Mouse (Mus musculus) cortical plate, adult 2 months (tissue): ENCODE measurements around the gene Slitrk1. TPM values are rescaled to one million over a fixed set of nuclear protein-coding genes. Genes with fewer than 3 reads are reported as not detected.

Source experiments
- H3K27ac ChIP-seq: fragments of 200-500 bp; 2 replicates; pipeline ENCODE4 v1.5.1; 2012; ENCODE audit warnings: low read length, control low read depth, inconsistent platforms; ENCODE audit not compliant: insufficient read depth
- H3K4me1 ChIP-seq: fragments of 200-500 bp; 2 replicates; pipeline ENCODE4 v1.6.1; 2011; ENCODE audit warnings: low read length; ENCODE audit not compliant: control insufficient read depth, insufficient read depth
- H3K4me3 ChIP-seq: fragments of 200-500 bp; 2 replicates; pipeline ENCODE4 v1.5.1; 2011; ENCODE audit warnings: mild to moderate bottlenecking, low read length, control low read depth; ENCODE audit not compliant: insufficient read depth
- CTCF ChIP-seq: fragments of 200-500 bp; IDR thresholded peaks from 2 replicates; pipeline ENCODE4 v1.5.1; 2011; ENCODE audit warnings: mild to moderate bottlenecking, control low read depth, low read length; ENCODE audit not compliant: insufficient read depth; ENCODE audit errors: extremely low read depth
- POLR2A ChIP-seq: fragments of 200-500 bp; IDR thresholded peaks from 2 replicates; pipeline ENCODE4 v1.6.1; 2011; ENCODE audit warnings: mild to moderate bottlenecking, low read length, control low read depth; ENCODE audit not compliant: insufficient read depth; ENCODE audit errors: extremely low read depth
- polyA plus RNA-seq: library from polyadenylated mRNA; depleted of rRNA; stranded (reverse); fragments of >200 nt; gene quantifications from 2 replicates; pipeline ENCODE4 v1.2.3, GENCODE M21; 2012

Gene Slitrk1
- polyA plus RNA-seq, 1 experiment = 40.5 TPM

DNA sequence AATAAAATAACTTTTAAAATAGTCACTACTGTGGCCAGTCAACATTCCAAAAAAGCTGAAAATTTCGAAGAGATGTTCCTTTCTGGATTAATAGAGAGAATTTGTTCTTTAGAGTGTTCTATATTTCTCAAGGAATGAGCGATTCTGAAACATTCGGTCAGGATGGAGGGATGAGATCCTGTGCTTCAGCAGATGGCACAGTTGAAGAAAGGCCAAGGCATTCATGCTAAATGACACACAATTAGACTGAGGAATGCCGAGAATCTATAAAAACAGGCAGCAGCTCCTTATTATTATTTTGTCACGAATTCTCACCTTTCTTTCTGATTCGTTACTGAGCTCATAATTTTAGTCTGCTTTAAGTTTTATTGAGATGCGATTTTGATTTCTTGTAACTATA lies 15.4 kb downstream of the Slitrk1 start:
- no peaks in the 10 kb centered on the region for H3K4me1 ChIP-seq
- no peak overlapping the region for H3K27ac ChIP-seq
- no peak overlapping the region for H3K4me3 ChIP-seq
- TF ChIP-seq CTCF (no peak), POLR2A (no peak)

- no peak overlapping the region for H3K4me3 ChIP-seq
- no peaks in the 10 kb centered on the region for H3K4me1 ChIP-seq
- TF ChIP-seq POLR2A = no peak
- H3K27ac ChIP-seq = no peak overlapping the region
Measured at GRCm38 (mm10) chr14:108895456-108895855, 18.5 kb downstream of the Slitrk1 start.

DNA sequence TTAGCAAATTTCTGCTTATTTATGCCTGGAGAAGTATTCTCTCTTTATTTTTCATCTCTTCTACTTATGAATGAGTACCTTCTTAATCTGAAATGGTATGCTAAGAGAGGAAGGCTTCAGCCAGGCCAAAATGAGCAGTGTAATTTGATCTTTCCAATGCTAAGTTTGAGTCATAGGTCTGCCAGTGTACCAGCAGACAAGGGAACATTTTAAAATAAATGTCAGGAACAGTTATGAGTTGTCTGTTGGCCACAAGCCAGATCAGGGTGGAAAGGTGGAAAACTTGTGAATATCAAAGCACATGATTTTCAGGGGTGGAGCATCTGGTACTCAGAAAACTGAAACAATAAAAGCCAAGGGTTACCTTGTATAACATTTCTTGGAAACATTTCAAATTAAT lies 46.1 kb downstream of the Slitrk1 start:
- Histone ChIP-seq H3K4me1 (peaks cover 2% of the 10 kb centered on the region; the same call in 1 of the 2 replicates), H3K27ac (no peak overlapping the region), H3K4me3 (no peak overlapping the region)
- no peak for TF ChIP-seq CTCF
- TF ChIP-seq POLR2A = no peak

DNA sequence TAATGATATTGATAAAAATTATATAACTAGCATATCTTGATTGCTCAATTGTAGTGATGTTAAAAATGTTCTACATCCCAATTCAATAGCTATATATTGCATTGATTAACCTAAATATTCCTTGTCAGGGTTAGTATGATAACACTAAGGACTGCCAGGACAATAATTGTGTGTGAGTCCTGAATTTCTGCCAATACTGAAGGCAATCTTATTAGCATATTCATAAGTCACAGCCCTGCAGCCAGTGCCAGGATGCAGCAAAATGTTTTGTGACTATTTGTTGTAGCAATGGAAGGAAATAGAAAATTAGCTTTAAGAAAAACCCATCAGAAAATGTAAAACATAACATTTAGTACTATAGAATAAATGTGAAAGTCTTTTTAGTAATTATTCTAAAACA lies 49.3 kb downstream of the Slitrk1 start:
- no peak overlapping the region for H3K27ac ChIP-seq
- TF ChIP-seq POLR2A (no peak), CTCF (no peak)
- H3K4me1 ChIP-seq = peaks cover 2% of the 10 kb centered on the region; the same call in 1 of the 2 replicates
- H3K4me3 ChIP-seq = no peak overlapping the region

GRCm38 (mm10) chr14:108859310-108859709 lies 54.6 kb downstream of the Slitrk1 start:
- no peak overlapping the region for H3K27ac ChIP-seq
- no peak overlapping the region for H3K4me3 ChIP-seq
- TF ChIP-seq CTCF (no peak), POLR2A (no peak)
- H3K4me1 ChIP-seq = no peaks in the 10 kb centered on the region
